Mouse (Mus musculus): ENCODE measurements at regions not wholly inside any gene's neighbourhood (a gene's known extent, or its start where the extent isn't known, plus 50 kb on each side); places are given as distances from the start of the nearest gene placed in this dataset.
"Not testable (repeated sequence)": the region's sequence is repeated elsewhere in the genome, so short reads cannot be mapped to it uniquely, and the experiment has no call there.

- no peak for DNase-seq (ENCODE audit: low spot score in 2 of 2)
Measured at GRCm38 (mm10) chr12:92887747-92888146, 1038.8 kb upstream of the Sel1l start.

GRCm38 (mm10) chr12:92886394-92887075 is 1037.6 kb upstream of the Sel1l start:
- not testable (repeated sequence) for DNase-seq (ENCODE audit: low spot score in 2 of 2)

- not testable (repeated sequence) for DNase-seq (ENCODE audit: low spot score in 2 of 2)
Measured at GRCm38 (mm10) chr12:92884014-92884413, 1035.1 kb upstream of the Sel1l start.

- DNase-seq (ENCODE audit: low spot score in 2 of 2) = not testable (repeated sequence)
Measured at GRCm38 (mm10) chr12:92883091-92883490, 1034.1 kb upstream of the Sel1l start.

GRCm38 (mm10) chr12:92882540-92882939 is 1033.6 kb upstream of the Sel1l start:
- not testable (repeated sequence) for DNase-seq (ENCODE audit: low spot score in 2 of 2)

- DNase-seq (ENCODE audit: low spot score in 2 of 2) = no peak
Measured at GRCm38 (mm10) chr12:92873602-92874001, 1024.6 kb upstream of the Sel1l start.

- DNase-seq (ENCODE audit: low spot score in 2 of 2) = no peak
Measured at GRCm38 (mm10) chr12:92869336-92869735, 1020.4 kb upstream of the Sel1l start.

- no peak for DNase-seq (ENCODE audit: low spot score in 2 of 2)
Measured at GRCm38 (mm10) chr12:92823090-92823786, 974.3 kb upstream of the Sel1l start.

GRCm38 (mm10) chr12:92818610-92819009 is 969.7 kb upstream of the Sel1l start:
- no peak for DNase-seq (ENCODE audit: low spot score in 2 of 2)

- DNase-seq (ENCODE audit: low spot score in 2 of 2) = no peak
Measured at GRCm38 (mm10) chr12:92801121-92801520, 952.2 kb upstream of the Sel1l start.

GRCm38 (mm10) chr12:92783362-92783761 is 934.4 kb upstream of the Sel1l start:
- DNase-seq (ENCODE audit: low spot score in 2 of 2) = no peak

- DNase-seq (ENCODE audit: low spot score in 2 of 2) = no peak
Measured at GRCm38 (mm10) chr12:92779695-92780292, 930.8 kb upstream of the Sel1l start.

- DNase-seq (ENCODE audit: low spot score in 2 of 2) = no peak
Measured at GRCm38 (mm10) chr12:92775668-92776067, 926.7 kb upstream of the Sel1l start.

- DNase-seq (ENCODE audit: low spot score in 2 of 2) = no peak
Measured at GRCm38 (mm10) chr12:92748576-92748975, 899.6 kb upstream of the Sel1l start.

GRCm38 (mm10) chr12:92740818-92741217 is 891.9 kb upstream of the Sel1l start:
- DNase-seq (ENCODE audit: low spot score in 2 of 2) = no peak

GRCm38 (mm10) chr12:92739196-92739595 is 890.2 kb upstream of the Sel1l start:
- no peak for DNase-seq (ENCODE audit: low spot score in 2 of 2)

GRCm38 (mm10) chr12:92737623-92738370 is 888.8 kb upstream of the Sel1l start:
- DNase-seq (ENCODE audit: low spot score in 2 of 2) = peak in 1 of 2 experiments; percentile 27

- peak in 1 of 2 experiments; percentile 10 for DNase-seq (ENCODE audit: low spot score in 2 of 2)
Measured at GRCm38 (mm10) chr12:92723022-92723421, 874.1 kb upstream of the Sel1l start.

GRCm38 (mm10) chr12:92713415-92713814 is 864.5 kb upstream of the Sel1l start:
- no peak for DNase-seq (ENCODE audit: low spot score in 2 of 2)

- no peak for DNase-seq (ENCODE audit: low spot score in 2 of 2)
Measured at GRCm38 (mm10) chr12:92708466-92708865, 859.5 kb upstream of the Sel1l start.

- no peak for DNase-seq (ENCODE audit: low spot score in 2 of 2)
Measured at GRCm38 (mm10) chr12:92703731-92704130, 854.8 kb upstream of the Sel1l start.

- no peak for DNase-seq (ENCODE audit: low spot score in 2 of 2)
Measured at GRCm38 (mm10) chr12:92692956-92693355, 844.0 kb upstream of the Sel1l start.

Measured in left cerebral cortex, adult 8-10 months (tissue).